Mouse (Mus musculus): ENCODE measurements around the gene Olfr938.

The Olfr938 gene

DNA sequence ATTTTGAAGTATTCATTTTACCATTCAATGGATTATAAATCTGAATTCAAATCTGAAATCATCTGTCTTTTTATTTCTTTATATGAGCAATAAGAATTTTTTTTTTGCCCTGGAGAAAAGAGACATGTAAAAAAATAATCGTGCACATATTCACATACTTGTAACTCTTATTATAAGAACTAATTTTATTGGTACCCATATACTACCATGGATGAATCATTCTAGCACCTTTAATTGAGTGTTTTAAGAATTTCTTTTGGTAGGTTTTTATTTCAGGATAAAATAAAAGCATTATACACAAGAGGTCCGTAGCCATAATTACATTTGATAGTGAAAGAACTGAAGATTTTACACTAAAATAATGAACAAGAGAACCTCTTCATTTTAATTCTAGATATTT lies at the start of gene Olfr938:
TSS of gene Olfr938 (minus strand) at position 101 of the 400 bp plus-strand sequence.
- no peak for DNase-seq (ENCODE audit: low read depth, low spot score)

GRCm38 (mm10) chr9:39127831-39128230 lies 49.1 kb upstream of the Olfr938 start, which contains the start of gene Olfr27:
Gene Olfr27 (plus strand): TSS chr9:39128131.
- no peak for DNase-seq (ENCODE audit: low read depth, low spot score)

DNA sequence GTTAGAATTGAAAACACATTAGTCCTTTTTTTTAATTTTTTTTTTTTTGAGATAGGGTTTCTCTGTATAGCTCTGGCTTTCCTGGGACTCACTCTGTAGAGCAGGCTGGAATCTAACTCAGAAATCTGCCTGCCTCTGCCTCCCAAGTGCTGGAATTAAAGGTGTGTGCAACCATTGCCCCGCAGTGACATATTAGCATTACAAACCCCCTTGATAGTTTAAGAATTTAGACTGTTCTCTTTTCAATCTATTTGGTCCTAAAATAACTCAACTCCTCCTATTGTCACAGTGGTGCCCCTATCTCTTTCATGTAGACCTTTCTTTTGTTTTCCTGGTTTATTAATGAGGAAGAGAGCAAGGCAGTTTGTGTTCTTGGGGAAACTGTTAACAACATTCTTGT lies 48.6 kb upstream of the Olfr938 start:
- no peak for DNase-seq (ENCODE audit: low read depth, low spot score)

GRCm38 (mm10) chr9:39064851-39065250 lies 13.8 kb downstream of the Olfr938 start, which contains the start of gene Olfr937:
Gene Olfr937 (minus strand): TSS chr9:39064951.
- DNase-seq (ENCODE audit: low read depth, low spot score): no peak

All from brain, embryonic 18.5 days (tissue).